Mouse (Mus musculus): ENCODE measurements around the gene Aunip.

Aunip gene

GRCm38 (mm10) chr4:134518541-134518940 lies 7.7 kb downstream of the Aunip start:
- no peak for DNase-seq

GRCm38 (mm10) chr4:134519281-134519680 lies 8.5 kb downstream of the Aunip start:
- DNase-seq = no peak

GRCm38 (mm10) chr4:134523447-134523846 lies 12.6 kb downstream of the Aunip start:
- DNase-seq = no peak

DNA sequence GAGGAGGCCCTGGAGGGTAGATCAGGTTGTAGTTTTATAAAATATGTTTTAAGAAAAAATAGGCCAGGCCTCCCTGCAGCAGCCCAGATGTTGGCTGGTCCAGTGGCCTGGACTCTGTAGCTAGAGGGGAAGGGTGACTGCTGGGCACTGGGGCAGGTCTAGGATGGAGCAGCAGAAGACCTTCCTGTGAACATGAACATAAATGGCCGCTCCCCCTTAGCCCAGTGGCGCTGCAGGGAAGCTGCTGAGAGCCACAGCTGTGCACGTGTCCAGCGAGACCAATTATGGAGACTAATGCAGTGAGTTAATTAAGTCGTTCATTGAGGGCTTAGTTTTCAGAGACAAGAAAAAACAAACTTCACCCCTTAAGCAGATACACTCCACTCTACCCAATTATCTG lies 15.0 kb downstream of the Aunip start:
- no peak for DNase-seq

GRCm38 (mm10) chr4:134526220-134526619 lies 15.4 kb downstream of the Aunip start:
- no peak for DNase-seq

DNA sequence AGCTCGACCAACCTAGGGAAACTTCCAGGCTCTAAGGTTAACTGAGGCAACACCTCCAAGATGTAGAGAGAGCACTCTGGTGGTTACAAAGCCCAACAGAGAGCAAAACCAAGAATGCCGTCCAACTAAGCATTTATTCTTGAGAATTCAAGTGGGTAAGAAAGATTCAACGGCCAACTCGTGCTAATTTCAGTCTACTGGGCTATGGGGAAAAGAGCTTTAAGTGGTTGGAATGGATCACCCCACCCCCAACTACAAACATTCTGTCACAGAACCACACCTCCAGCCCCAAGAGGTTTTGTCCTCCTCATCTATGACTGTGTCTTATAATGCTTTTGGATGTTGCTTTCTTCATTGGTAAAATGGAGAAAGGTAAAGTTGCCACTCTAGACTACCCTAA lies 22.1 kb downstream of the Aunip start:
- no peak for DNase-seq

GRCm38 (mm10) chr4:134533421-134533820 lies 22.6 kb downstream of the Aunip start:
- DNase-seq = no peak

DNA sequence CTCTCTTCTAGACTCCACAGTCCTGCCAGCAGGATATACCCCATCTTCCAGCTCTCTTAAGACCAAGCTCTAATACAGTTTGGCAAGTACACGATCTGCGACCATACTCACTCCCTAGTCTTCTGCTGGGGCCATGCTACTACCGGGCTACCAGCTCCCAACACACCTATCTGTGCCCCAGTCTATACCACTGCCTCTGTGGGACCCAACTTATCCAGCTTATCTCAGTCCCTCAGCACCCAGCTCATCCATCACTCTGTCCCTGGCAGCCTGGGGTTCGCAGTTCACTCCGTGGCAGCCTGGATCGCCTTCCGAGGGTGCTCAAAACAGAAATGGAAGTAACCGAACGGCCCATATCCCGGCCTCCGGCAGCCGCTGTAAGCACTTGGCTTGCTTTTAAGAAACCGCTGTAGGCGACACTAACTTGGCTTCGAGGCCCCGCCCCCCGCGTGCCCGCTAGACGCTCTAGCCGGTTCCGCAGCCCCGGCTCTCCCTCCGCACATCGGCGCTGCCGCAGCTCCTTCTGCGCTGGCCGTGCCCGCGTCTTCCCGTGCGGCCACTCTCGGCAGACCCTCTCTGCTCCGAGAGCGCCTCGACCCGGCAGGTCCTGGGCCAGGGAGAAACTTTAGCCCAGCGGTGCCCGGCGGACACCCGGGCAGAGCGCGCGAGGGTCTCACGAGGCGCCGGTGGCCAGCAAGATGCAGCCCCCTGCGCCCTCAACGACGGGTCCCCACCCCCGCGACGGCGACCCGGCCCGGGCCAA lies 23.5 kb downstream of the Aunip start:
- peak; percentile 88 for DNase-seq

GRCm38 (mm10) chr4:134534932-134535786 lies 24.4 kb downstream of the Aunip start, which contains the start of gene Mtfr1l:
Gene Mtfr1l, minus strand, starts transcription at chr4:134535387.
- DNase-seq = peak; percentile 97

DNA sequence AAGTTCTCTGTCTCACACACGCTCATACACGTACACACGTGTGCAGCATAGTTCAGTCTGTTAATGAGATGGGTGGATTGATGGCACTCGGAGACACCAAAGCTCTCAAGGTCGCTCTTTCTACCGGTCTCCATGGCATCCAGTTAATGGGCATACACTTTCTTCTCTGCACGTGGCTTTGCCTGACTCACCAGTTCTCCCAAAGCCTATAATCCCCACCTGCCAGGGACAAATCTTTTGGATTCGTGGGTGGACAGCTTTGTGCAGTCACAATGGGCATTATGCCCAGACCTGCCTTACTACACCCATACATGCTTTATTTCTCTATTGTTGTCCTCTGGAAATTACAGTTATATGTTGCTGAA lies 25.0 kb downstream of the Aunip start:
- DNase-seq = no peak

DNA sequence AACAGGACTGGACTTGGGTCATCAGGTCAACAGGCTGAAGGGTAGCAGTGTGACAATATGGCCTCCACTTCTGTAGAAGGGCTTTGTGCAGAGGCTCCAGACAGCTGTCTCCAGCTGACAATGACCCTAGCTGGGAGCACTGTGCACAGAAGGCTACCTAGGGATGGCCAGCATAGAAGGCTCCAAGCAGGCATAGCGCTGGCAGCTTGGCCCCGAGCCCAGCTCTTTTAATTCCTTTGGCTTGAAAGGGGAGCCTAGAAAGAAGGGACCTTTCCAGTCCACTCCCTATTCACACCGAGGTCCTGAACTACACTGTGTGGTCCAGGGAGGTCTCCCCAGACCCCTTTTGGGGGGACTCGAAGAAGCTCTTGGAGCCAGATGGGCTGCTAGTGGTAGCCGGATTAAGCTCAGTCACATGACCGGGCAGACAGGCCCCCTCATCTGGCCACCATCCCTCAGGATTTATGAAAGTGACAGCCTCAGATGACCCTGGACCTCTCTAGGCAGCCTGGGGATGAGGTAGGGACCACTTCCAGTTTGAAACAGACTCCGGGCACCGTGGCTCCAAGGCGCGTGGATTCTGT lies 28.3 kb downstream of the Aunip start:
- DNase-seq = no peak

DNA sequence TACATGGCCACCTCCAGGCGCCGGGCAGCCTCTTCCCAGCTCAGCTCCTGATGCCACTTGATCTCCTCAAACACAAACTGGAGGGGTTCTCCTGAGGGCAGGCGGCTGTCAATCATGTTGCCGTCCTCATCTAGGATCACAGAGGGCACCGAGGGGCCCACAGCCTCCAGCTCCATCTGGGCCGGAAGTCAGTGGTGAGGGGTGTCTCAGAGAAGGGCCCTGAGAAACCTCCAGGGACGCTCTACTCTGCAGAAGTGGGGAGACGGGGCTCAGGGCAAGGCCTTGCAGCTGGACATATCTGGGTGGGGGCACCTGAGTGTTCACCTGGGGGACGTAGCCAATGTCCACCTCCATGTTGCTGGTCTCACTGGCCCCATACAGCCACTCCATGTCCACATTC lies 31.9 kb downstream of the Aunip start:
- peak; percentile 30 for DNase-seq

- DNase-seq = peak; percentile 93
Measured at GRCm38 (mm10) chr4:134543261-134543660, 32.5 kb downstream of the Aunip start.

DNA sequence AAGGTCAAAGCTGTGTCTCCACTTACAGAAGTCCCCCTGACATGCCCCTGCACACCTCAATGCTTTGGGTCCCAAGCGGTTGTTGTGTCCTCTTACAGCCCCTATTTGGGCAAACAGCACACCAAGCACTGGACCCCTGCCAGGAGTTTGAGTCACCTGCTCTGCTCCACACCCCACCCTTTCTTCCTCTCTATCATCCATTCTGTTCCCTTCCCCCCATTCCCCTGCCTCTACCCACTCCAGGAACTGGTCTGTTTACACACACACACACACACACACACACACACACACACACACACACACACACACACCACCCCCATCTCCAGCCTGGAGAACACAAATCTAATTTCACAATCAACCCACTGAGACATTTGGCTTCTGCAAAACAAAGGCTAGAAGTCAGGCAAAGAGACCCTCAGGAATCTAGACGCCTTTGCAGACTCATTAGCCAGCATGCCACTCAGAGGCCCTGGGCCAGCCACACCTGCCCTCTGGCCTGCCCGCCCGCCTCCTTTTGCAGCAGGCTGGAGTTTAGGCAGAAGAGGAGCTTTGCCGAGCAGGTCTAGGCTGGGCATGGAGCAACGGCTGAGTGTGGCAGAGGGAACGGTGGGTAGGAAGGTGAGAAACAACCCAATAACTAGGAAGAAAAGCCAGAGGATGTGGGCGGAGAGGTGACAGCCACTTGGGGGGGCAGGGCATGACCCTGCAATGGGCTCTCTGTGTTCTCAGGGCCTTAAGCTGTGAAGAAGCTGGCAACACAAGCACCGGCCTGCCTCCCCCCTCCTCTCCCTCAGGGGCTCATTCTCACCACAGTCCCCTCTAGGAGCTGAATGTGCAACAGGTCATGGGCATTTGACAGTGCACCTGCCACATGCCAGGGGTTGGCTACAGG lies 36.3 kb downstream of the Aunip start:
- DNase-seq = no peak

- no peak for DNase-seq
Measured at GRCm38 (mm10) chr4:134548169-134548938, 37.6 kb downstream of the Aunip start.

DNA sequence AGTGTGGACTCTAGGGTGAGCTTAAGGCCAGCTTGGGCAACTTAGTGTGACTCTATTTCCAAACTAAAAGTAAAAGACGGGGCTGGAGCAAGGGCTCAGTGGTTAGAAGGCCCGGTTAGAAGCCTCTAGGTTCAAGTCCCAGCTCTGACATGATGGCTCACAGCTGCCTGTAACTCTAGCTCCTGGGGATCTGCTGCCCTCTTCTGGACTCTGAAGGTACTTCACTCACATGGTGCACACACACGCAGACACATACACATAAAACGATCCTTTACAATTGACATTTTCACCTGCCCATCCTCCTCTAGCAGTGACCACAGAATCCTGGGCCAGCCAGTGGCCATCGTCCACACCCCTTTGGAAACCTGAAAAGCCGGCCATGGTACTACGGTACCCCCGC lies 39.1 kb downstream of the Aunip start:
- no peak for DNase-seq

DNA sequence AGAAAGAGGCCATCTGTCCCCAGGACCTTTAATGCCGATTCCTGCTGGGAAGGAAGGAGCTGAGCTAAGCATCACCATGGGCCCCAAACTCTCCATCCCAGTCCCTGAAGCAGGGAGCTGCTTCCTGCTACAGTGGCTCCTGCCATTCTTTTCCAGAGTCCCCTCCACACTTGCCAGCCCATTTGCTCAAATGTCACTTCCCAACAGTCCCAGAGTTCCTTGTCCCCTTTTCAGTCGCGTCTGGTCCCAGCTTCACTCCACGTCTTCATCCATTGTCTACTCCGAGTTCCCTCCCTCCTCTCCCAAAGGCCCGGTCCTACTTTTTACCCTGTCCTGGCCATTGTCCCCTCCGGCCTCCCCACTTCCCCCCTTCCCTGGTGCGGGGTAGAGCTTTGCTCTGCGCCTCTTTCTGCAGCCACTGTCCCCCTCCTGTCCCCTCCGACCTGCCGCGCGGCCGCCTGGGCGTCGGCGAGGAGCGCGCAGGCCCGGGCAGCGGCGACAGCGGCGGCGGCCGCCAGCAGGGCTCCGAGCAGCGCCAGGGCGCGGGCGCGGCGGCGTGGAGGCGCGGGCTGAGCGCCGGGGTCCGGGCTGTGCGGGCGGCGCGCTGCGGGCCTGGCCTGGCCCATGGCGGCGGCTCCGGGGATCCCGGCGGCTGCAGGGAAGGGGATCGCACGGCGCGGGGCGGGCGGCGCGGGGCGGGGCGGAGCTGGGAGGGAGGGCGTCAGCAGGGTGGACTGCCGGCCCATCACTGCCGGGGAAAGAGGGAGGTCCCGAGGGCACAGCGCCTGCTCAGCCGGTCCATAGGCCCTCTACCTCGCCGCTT lies 40.9 kb downstream of the Aunip start, which contains the start of gene Selenon:
Gene Selenon, minus strand, starts transcription at position 673 of the 823 bp plus-strand sequence.
- DNase-seq = no peak

DNA sequence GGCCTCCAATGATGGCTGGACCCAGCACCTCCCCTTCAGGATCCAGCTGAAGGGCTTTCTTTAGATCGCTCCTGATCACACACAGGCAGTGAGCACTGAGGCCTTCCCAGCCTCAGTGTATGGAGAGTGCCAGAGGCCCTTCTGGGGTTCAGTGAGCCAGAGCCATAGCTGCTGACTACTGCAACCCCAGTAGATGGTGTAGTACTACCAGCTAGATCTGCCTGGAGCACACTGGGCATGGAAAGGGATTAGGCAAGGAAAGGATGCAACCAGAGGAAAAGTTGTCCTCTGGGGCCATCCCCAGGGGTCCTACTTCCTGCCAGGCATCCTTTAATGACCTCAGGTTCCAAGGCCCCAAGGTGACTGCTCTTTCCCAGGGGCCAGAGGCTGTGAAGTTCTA lies 42.8 kb downstream of the Aunip start:
- no peak for DNase-seq

DNA sequence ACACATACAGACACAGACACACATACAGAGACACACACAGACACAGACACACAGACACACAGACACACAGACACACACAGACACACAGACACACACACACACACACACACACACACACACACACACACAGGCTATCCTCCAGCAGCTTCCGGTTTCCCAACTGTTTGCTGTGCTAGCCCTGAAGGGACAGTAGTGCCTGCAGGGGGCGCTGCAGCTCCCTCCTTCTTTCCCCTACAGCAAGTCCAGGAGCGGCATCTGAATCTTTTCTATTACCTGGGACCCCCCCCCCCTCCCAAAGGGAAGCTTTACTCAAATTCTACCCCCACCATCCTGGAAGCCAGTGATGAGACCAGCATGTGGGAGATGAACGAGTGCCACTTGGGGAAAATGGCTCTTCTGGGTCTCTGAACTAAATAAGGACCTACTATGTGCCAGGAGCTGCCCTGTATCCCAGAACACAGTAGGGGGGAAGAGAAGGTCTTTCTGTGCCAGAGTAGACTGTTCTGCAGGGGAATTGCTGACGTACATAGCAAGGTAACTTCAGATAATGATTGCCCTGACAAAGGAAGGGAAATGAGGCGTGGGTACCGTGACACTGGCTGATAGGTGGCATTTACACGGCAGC lies 45.3 kb downstream of the Aunip start:
- peak; percentile 28 for DNase-seq

DNA sequence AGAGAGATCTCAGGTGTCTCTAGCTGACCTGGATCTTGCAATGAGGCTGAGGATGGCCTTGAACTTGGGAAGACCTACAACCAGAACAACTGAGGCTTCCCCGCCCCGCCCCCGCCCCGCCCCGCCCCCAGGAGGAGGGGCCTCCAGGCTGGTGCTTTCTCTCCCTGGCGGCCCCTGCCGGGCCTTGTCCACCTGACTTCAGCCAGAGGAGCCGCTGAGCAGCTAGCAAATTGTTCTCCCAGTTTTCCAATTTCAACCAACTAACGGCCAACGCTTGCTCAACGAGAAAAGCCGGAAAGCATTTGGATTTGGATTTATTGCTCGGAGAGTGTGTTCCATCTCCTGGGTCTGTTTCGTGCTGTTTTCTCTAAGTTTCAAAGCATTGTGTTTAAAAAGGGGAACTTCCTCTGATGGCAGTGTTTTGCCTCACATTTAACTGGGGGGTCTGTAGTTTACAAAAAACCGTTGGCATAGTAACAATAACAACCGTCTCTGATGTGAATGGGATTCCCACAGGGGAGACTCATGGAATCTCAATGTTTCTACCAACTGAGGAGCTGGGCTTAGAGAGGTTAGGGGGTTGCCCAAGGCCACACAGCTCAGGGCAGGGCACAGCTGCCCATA lies 46.9 kb downstream of the Aunip start:
- no peak for DNase-seq

Measured in thymus, postnatal 14 days (tissue).